Mouse (Mus musculus): ENCODE measurements around the gene Cort. TPM values are rescaled to one million over a fixed set of nuclear protein-coding genes. Genes with fewer than 3 reads are reported as not detected.
A peak's percentile ranks its signal among the peaks of the same experiment; 100 is the strongest.

The Cort gene
- total and polyA plus RNA-seq, 3 experiments: 0.52 to 0.59 TPM; not detected in 1

GRCm38 (mm10) chr4:149150256-149150655 lies 23.7 kb upstream of the Cort start:
- Histone ChIP-seq H3K27ac (no peak overlapping the region), H3K36me3 (ENCODE audit: control insufficient read depth, insufficient read depth, low read length) (no peaks in the 10 kb centered on the region), H3K4me3 (no peak overlapping the region), H3K4me1 (ENCODE audit: control insufficient read depth, insufficient read depth, low read length) (no peaks in the 10 kb centered on the region), H3K9ac (ENCODE audit: low read depth, low read length) (no peak overlapping the region), H3K79me2 (replicated peaks; ENCODE audit: control insufficient read depth, insufficient read depth, low read length) (no peaks in the 10 kb centered on the region), H3K27me3 (ENCODE audit: control insufficient read depth, insufficient read depth, low read length) (no peaks in the 10 kb centered on the region)
- 83% methylated on average over 11 of the region's 11 CpGs for WGBS
- TF ChIP-seq POLR2A (IDR thresholded peaks at IDR 0.05; ENCODE audit: insufficient read depth, low read depth, low read length) (no peak), CTCF (IDR thresholded peaks at IDR 0.05) (no peak), EP300 (IDR thresholded peaks at IDR 0.05; ENCODE audit: insufficient read depth, low read depth, low read length) (no peak)
- intact Hi-C loops (cut with DNase I): no loop called here
- DNase-seq: no peak

GRCm38 (mm10) chr4:149149611-149150010 lies 23.0 kb upstream of the Cort start:
- H3K36me3 ChIP-seq (ENCODE audit: control insufficient read depth, insufficient read depth, low read length): no peaks in the 10 kb centered on the region

GRCm38 (mm10) chr4:149149196-149149595 lies 22.6 kb upstream of the Cort start:
- H3K4me1 ChIP-seq (ENCODE audit: control insufficient read depth, insufficient read depth, low read length): peaks cover 1% of the 10 kb centered on the region; the same call in 1 of the 2 replicates
- H3K79me2 ChIP-seq (replicated peaks; ENCODE audit: control insufficient read depth, insufficient read depth, low read length): no peaks in the 10 kb centered on the region
- no peak overlapping the region for H3K9ac ChIP-seq (ENCODE audit: low read depth, low read length)
- no peak overlapping the region for H3K4me3 ChIP-seq
- WGBS: 74% methylated on average over 9 of the region's 9 CpGs
- H3K27me3 ChIP-seq (ENCODE audit: control insufficient read depth, insufficient read depth, low read length): no peaks in the 10 kb centered on the region
- H3K36me3 ChIP-seq (ENCODE audit: control insufficient read depth, insufficient read depth, low read length): no peaks in the 10 kb centered on the region
- TF ChIP-seq CTCF (IDR thresholded peaks at IDR 0.05) (no peak), POLR2A (IDR thresholded peaks at IDR 0.05; ENCODE audit: insufficient read depth, low read depth, low read length) (no peak), EP300 (IDR thresholded peaks at IDR 0.05; ENCODE audit: insufficient read depth, low read depth, low read length) (no peak)
- intact Hi-C loops (cut with DNase I): loop anchor here (10.0 kb wide), 1 partner anchor 296 kb away; no protein-coding TSS in a partner anchor
- no peak overlapping the region for H3K27ac ChIP-seq
- DNase-seq: no peak

More at GRCm38 (mm10) chr4:149149611-149150010, 23.0 kb upstream of the Cort start:
- TF ChIP-seq EP300 (IDR thresholded peaks at IDR 0.05; ENCODE audit: insufficient read depth, low read depth, low read length): no peak
- no peak for TF ChIP-seq POLR2A (IDR thresholded peaks at IDR 0.05; ENCODE audit: insufficient read depth, low read depth, low read length)
- no peak for TF ChIP-seq CTCF (IDR thresholded peaks at IDR 0.05)
- no peaks in the 10 kb centered on the region for H3K79me2 ChIP-seq (replicated peaks; ENCODE audit: control insufficient read depth, insufficient read depth, low read length)
- peaks cover under 1% of the 10 kb centered on the region; the same call in 1 of the 2 replicates for H3K4me1 ChIP-seq (ENCODE audit: control insufficient read depth, insufficient read depth, low read length)
- no peak overlapping the region for H3K4me3 ChIP-seq
- no peaks in the 10 kb centered on the region for H3K27me3 ChIP-seq (ENCODE audit: control insufficient read depth, insufficient read depth, low read length)
- DNase-seq: peak in 1 of 2 experiments; percentile 42
- no peak overlapping the region for H3K27ac ChIP-seq
- no peak overlapping the region for H3K9ac ChIP-seq (ENCODE audit: low read depth, low read length)
- WGBS: 70% methylated on average over 7 of the region's 7 CpGs
- intact Hi-C loops (cut with DNase I): loop anchor here (10.0 kb wide), 1 partner anchor 295 kb away; no protein-coding TSS in a partner anchor

GRCm38 (mm10) chr4:149148084-149148483 lies 21.5 kb upstream of the Cort start:
- no peak overlapping the region for H3K9ac ChIP-seq (ENCODE audit: low read depth, low read length)
- no peak for DNase-seq
- peaks cover 1% of the 10 kb centered on the region; the same call in 1 of the 2 replicates for H3K4me1 ChIP-seq (ENCODE audit: control insufficient read depth, insufficient read depth, low read length)
- H3K79me2 ChIP-seq (replicated peaks; ENCODE audit: control insufficient read depth, insufficient read depth, low read length): no peaks in the 10 kb centered on the region
- WGBS: 61% methylated on average over 4 of the region's 4 CpGs
- TF ChIP-seq EP300 (IDR thresholded peaks at IDR 0.05; ENCODE audit: insufficient read depth, low read depth, low read length): no peak
- TF ChIP-seq POLR2A (IDR thresholded peaks at IDR 0.05; ENCODE audit: insufficient read depth, low read depth, low read length): no peak
- TF ChIP-seq CTCF (IDR thresholded peaks at IDR 0.05): no peak
- H3K27me3 ChIP-seq (ENCODE audit: control insufficient read depth, insufficient read depth, low read length): no peaks in the 10 kb centered on the region
- intact Hi-C loops (cut with DNase I): loop anchor here (10.0 kb wide), 1 partner anchor 297 kb away; no protein-coding TSS in a partner anchor
- no peaks in the 10 kb centered on the region for H3K36me3 ChIP-seq (ENCODE audit: control insufficient read depth, insufficient read depth, low read length)
- no peak overlapping the region for H3K27ac ChIP-seq
- H3K4me3 ChIP-seq: no peak overlapping the region

GRCm38 (mm10) chr4:149147528-149147927 lies 21.0 kb upstream of the Cort start:
- H3K27ac ChIP-seq: no peak overlapping the region
- H3K9ac ChIP-seq (ENCODE audit: low read depth, low read length): no peak overlapping the region
- no peaks in the 10 kb centered on the region for H3K27me3 ChIP-seq (ENCODE audit: control insufficient read depth, insufficient read depth, low read length)
- no peaks in the 10 kb centered on the region for H3K79me2 ChIP-seq (replicated peaks; ENCODE audit: control insufficient read depth, insufficient read depth, low read length)
- WGBS: 88% methylated on average over 7 of the region's 7 CpGs
- intact Hi-C loops (cut with DNase I): loop anchor here (10.0 kb wide), 1 partner anchor 297 kb away; no protein-coding TSS in a partner anchor
- no peak overlapping the region for H3K4me3 ChIP-seq
- TF ChIP-seq POLR2A (IDR thresholded peaks at IDR 0.05; ENCODE audit: insufficient read depth, low read depth, low read length): no peak
- no peak for TF ChIP-seq EP300 (IDR thresholded peaks at IDR 0.05; ENCODE audit: insufficient read depth, low read depth, low read length)
- TF ChIP-seq CTCF (IDR thresholded peaks at IDR 0.05): no peak
- peaks cover 1% of the 10 kb centered on the region; the same call in 1 of the 2 replicates for H3K4me1 ChIP-seq (ENCODE audit: control insufficient read depth, insufficient read depth, low read length)
- no peak for DNase-seq
- H3K36me3 ChIP-seq (ENCODE audit: control insufficient read depth, insufficient read depth, low read length): no peaks in the 10 kb centered on the region

GRCm38 (mm10) chr4:149145151-149145550 lies 18.6 kb upstream of the Cort start:
- peaks cover 1% of the 10 kb centered on the region; the same call in 1 of the 2 replicates for H3K4me1 ChIP-seq (ENCODE audit: control insufficient read depth, insufficient read depth, low read length)
- no peak overlapping the region for H3K27ac ChIP-seq
- TF ChIP-seq POLR2A (IDR thresholded peaks at IDR 0.05; ENCODE audit: insufficient read depth, low read depth, low read length) (no peak), CTCF (IDR thresholded peaks at IDR 0.05) (no peak), EP300 (IDR thresholded peaks at IDR 0.05; ENCODE audit: insufficient read depth, low read depth, low read length) (no peak)
- 78% methylated on average over 4 of the region's 4 CpGs for WGBS
- intact Hi-C loops (cut with DNase I): loop anchor here (2.0 to 10.0 kb wide), 4 partner anchors 22 to 398 kb away; partner anchors contain the start of gene Pgd
- no peaks in the 10 kb centered on the region for H3K27me3 ChIP-seq (ENCODE audit: control insufficient read depth, insufficient read depth, low read length)
- H3K36me3 ChIP-seq (ENCODE audit: control insufficient read depth, insufficient read depth, low read length): no peaks in the 10 kb centered on the region
- H3K4me3 ChIP-seq: no peak overlapping the region
- H3K9ac ChIP-seq (ENCODE audit: low read depth, low read length): no peak overlapping the region
- no peaks in the 10 kb centered on the region for H3K79me2 ChIP-seq (replicated peaks; ENCODE audit: control insufficient read depth, insufficient read depth, low read length)
- DNase-seq: no peak

Measured in heart, adult 2 months (tissue).